Mouse (Mus musculus) heart, adult 2 months (tissue): ENCODE measurements around the gene Gabbr1.

Source experiments
- CTCF ChIP-seq: fragments of 200-600 bp; IDR thresholded peaks from 2 replicates; pipeline ENCODE4 v1.8.1; 2022; ENCODE audit warnings: antibody characterized with exemption, mild to moderate bottlenecking, moderate library complexity
- POLR2A ChIP-seq: fragments of 200-500 bp; IDR thresholded peaks from 2 replicates; pipeline ENCODE4 v1.6.1; 2011; ENCODE audit warnings: mild to moderate bottlenecking, low read depth, low read length, control low read depth; ENCODE audit not compliant: insufficient read depth

GRCm38 (mm10) chr17:37044651-37045244 lies 1.0 kb upstream of the Gabbr1 start:
- TF ChIP-seq POLR2A (no peak), CTCF (no peak)
